Mouse (Mus musculus): Measurements from ENCODE around the gene Add3.

Gene Add3

DNA sequence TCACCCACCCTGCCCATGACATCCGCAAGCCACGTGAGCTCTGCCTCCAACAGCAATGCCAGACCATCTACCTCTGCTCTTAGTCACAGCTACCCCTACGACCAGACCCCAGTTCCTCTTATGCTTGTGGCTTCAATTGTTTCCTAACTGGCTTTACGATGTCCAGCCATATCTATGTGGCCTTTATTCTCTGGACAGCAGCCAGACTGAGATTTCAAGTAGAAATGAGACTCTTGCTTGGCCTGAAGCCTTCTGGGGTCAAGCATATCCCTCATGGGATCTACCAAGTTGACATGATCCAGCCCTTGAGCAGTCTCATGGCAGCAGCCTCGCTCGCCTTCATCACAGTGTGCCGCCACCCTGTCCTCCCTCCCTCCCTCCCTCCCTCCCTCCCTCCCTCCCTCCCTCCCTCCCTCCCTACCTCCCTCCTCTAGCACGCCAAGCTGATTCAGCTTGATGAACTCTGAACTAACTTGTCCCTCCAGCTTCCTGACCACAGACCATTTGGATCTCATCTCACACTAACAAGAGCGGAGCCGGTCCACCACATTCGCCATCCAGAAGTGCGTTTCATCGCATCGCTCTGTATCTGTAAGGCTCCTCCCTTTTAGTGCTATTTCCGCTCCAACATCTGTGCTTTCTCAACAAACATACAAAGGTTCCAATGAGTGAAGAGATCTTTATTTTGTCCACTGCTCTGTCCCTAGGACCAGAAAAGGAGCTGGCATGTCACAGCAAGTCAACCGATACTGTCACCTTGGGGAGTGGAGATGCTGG is 9.7 kb upstream of the Add3 start:
- DNase-seq (ENCODE audit: low read depth, low spot score) = no peak

DNA sequence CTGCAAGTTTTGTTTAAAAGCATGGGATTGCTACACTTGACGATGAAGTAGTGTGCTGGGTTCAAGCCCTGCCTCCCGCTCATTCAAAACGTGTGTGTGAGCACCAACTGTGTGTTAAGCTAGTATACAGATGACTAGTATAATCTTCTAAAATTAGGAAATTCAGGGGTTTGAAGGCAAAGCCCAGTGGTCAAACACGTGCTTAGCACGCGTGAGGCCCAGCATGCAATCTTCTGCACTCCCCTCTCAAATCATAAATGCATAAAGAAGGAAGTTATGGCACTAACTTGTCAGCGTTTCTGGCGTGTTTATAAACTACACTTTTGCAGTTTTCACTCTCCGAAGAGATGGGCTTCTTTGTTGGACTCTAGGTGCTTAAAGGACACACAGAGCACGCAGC is 7.8 kb upstream of the Add3 start:
- no peak for DNase-seq (ENCODE audit: low read depth, low spot score)

DNA sequence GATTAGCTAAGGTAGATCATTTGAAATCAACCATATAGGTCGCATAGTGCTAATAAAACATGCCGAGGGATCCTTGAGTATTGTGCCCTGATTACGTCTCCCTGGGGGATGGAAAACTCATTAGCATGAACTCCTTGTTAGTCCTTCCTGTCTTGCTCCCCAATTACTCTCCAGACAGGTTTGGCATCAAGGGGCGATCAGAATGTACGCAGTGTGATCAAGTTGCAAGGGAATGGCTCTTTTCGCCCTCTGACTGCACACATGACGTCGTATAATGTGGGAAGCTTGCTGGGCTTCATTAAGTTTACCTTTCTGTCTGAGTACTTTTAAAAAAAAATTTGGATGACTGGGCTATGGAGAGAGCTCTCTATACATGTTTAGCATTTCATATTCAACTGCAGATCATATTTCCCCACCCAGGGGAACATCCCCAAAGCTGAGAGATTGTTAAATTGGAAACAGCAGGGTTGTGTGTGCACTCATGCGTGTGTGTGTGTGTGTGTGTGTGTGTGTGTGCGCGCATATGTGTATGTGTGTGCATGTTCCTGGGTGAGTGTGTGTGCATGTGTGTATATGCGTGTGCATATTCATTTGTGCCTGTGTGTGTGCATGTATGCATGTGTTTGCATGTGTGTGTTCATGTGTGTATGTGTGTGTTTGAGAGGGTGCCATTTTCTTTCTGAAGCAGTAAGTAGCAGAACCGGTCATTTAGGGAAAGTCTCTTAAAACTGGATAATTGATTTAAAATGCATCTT is 3.7 kb upstream of the Add3 start:
- no peak for DNase-seq (ENCODE audit: low read depth, low spot score)

- peak; percentile 38 for DNase-seq (ENCODE audit: low read depth, low spot score)
These were observed 3.0 kb upstream of the Add3 start for GRCm38 (mm10) chr19:53137116-53137670.

GRCm38 (mm10) chr19:53140804-53141250 is 584 bp downstream of the Add3 start:
- DNase-seq (ENCODE audit: low read depth, low spot score) = no peak

GRCm38 (mm10) chr19:53141251-53142072 is 1.2 kb downstream of the Add3 start:
- DNase-seq (ENCODE audit: low read depth, low spot score) = peak; percentile 86

DNA sequence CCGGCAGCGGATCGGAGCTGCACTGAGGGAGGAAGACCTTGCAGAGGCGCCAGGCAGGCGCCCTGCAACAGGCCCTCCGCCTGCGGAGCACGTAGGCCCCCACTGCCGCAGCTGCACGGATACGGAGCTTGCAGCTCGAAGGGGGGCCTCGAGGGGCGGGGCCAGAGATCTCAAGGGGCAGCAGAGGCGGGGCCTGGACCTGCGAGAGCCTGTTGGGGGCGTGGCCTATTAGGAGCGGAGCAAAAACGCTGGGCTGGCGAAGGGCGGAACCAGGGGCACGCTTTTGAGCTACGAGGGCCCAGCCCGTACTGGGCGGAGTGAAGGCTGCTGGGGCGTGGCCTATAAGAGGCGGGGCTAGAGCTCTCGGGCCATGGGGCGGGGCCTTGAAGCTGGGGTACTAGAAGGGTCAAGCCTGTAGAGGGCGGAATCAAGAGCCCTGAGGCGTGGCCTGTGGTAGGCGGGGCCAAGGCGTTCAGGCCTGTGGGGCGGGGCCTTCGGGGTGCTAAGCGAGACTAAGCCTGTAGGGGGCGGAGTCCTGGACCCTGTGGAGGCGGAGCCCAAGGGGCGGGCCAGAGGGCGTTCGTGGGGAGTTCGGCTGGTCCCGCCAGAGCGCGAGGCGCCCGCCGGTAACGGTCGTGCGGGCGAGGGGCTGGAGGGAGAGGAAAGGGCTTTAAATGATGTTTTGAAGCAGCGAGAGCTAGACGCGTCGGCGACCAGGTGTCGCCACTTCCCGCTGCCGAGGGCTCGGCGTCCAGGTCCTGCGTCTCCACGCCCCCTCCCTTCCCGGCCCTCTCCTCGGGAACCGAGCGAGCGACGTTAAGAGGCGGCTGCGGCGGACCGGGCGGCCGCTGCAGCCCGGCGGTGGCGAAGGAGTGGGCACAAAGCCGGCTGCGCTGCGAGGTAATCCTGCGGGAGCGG is 2.2 kb downstream of the Add3 start:
- peak; percentile 99 for DNase-seq (ENCODE audit: low read depth, low spot score)

DNA sequence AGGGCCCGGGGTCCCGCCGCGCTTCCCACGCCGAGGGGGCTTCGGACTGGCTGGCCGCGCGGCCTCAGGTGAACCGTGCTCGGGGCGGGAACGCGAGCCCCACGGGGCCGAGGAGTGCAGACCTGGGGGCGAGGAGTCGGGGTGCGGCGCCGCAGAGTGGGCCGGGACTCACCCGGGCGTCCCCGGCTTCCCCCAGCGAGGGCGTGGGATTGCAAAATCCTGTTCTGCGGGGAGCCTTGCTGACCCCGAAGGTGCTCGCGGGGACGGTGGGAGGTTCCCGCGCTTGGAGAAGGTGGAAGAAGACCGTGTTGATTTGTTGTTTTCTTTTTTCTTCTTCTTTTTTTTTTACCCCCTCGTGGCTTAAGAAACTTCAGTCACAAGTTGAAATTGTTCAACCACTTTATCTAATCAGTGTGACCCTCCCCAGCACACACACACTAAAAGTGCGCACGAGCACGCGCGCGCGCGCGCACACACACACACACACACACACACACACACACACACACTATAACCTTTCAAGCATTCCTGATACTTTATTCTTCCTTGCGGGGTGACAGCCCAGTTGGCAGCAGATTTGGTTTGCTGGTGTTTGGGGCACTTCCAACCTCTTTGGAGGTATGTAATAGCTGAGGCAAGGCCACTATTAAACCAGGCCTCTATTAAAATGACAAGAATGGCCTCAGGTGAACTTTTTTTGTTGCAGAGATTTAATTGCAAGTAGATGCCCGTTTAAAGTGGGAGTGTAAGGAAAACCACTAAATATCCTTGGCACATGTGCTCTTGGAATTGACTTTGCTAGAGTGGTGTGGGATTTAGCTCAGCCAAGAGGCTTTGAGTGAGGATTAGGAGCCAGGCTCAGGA is 3.1 kb downstream of the Add3 start:
- peak; percentile 35 for DNase-seq (ENCODE audit: low read depth, low spot score)

GRCm38 (mm10) chr19:53145075-53145474 is 4.8 kb downstream of the Add3 start:
- no peak for DNase-seq (ENCODE audit: low read depth, low spot score)

DNA sequence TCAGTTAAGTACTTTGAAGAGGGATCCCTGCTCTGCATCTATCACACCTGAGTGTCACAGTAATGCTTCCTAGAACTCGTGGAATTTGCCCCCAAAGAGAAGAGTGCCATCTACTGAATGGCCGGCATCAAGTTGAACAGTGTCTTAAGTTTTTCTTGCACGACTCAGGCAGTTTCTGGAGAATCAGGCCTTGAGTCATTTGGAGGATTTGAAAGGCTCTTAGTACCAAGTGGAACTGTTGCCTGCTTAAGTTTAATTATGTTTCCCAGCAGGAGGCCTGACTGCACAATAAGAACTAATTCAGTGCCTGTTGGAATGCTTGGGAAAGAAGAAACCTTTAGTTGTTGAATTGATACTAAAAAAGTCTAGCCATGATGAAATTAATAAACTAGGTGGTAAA is 9.1 kb downstream of the Add3 start:
- DNase-seq (ENCODE audit: low read depth, low spot score) = peak; percentile 61

DNA sequence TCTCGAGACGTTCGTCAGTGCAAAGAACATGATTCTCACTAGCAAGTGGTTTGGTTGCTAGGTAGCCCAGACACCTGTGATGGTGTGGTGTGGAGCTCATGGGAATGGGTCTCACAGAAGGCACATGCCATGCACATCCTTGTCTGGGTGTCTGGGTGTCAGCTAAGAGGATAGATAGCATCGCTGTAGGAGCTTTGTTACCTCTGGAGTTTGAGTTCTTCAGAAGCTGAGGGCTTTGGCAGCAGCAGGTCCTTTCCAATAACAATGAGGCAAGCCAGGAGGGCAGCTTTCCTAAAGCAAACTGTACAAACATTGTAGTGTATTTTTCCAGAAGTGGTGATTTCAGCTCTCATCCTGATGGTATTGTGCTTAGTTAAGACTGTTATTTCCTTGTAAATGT is 12.2 kb downstream of the Add3 start:
- DNase-seq (ENCODE audit: low read depth, low spot score) = no peak

DNA sequence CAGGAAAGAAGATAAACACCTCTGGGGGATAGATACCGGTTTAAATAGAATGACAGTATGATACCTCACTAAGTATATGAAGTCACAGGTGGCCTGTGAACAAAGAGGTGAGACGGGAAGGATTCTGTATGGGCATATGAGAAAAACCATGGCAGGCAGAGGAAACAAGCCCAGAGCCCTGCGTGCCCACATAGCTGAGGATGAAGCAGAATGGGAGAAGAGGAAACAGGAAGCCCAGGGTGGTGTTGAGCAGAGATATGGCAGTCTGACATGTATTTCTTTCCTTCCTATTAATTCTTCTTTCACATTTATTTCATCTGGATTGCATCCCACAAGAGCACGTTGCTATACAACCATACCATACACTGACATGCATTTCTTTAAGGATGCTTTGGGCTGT is 12.9 kb downstream of the Add3 start:
- DNase-seq (ENCODE audit: low read depth, low spot score) = no peak

GRCm38 (mm10) chr19:53154156-53154555 is 13.9 kb downstream of the Add3 start:
- no peak for DNase-seq (ENCODE audit: low read depth, low spot score)

DNA sequence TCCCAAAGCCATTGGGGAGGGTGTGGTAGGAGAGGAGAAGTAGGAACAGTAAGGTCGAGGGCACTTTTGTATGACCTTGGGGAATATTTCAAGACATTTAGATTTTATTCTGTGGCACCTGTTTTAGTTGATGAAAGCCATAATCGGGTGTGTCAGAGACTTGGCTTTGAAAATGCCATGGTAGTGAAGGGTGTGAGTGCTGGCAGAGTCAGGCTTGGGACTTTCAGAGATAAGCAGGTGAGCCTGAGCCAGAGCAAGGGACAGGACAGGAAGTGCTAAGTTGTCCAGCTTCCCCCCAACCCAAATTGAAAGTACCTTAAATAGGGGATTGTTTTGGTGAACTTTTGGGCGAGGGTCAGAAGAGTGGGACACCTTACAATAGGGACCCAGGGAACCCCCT is 16.1 kb downstream of the Add3 start:
- DNase-seq (ENCODE audit: low read depth, low spot score) = no peak

GRCm38 (mm10) chr19:53157176-53157575 is 16.9 kb downstream of the Add3 start:
- DNase-seq (ENCODE audit: low read depth, low spot score) = no peak

DNA sequence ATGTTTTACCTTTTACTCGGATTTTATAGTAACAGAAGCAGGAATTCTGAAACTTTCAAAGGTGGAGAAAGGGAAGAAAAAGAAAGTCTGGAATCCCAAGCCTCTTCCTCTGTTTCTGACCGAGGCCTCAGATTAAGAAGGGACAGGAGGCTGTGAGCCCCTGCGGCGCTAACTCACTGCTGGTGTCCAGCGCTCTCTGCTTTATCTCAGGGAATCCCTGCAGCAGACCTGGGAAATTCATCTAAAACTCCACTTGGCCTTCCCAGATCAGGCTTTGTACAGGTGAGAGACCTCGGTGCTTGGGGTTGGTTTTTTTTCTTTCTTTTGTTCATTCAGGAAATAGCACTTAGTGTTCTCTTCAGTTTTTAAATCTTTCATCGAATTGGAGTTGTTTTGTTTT is 19.1 kb downstream of the Add3 start:
- no peak for DNase-seq (ENCODE audit: low read depth, low spot score)

GRCm38 (mm10) chr19:53162927-53163326 is 22.7 kb downstream of the Add3 start:
- no peak for DNase-seq (ENCODE audit: low read depth, low spot score)

GRCm38 (mm10) chr19:53164645-53165044 is 24.4 kb downstream of the Add3 start:
- DNase-seq (ENCODE audit: low read depth, low spot score) = no peak

GRCm38 (mm10) chr19:53165305-53166240 is 25.3 kb downstream of the Add3 start:
- peak; percentile 95 for DNase-seq (ENCODE audit: low read depth, low spot score)

Measured in brain, adult 2 months (tissue).